Comparison of ENCODE assay signal across 10 mouse cellular contexts in the genomic region with DNA sequence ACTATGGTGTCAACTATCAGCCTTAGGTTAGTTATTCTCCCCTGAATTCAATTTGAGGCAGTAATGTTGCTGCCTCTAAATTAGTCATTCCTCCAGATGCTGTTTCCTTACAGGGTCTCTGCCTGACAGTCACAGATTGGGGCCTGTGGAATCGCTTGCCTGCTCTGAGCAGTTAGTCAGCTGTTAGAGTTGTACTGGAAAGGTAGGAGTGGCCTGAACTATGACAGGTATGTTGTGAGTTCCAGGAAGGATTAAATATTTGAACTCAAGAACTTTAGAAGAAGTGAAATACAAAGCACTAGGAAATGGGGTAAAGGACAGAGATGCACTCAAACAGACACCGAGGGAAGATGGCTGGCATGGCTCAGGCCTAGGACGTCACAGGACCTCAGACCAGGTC.
"Had no signal": no experiment of that assay in that cellular context is flagged by ENCODE, and none has a peak within 500 bp of the region (broad histone marks: within the 10 kb centered on the region; RNA-seq: fewer than 3 reads in every experiment).

No protein-coding gene starts in this region.

- H3K9me3 ChIP-seq: limb, embryonic 10.5 days; liver, embryonic 15.5 days had no signal

- H3K9ac ChIP-seq: liver, embryonic 15.5 days had no signal

- H3K36me3 ChIP-seq: limb, embryonic 10.5 days; liver, embryonic 15.5 days had no signal

- H3K27me3 ChIP-seq: liver, embryonic 15.5 days had no signal

- H3K4me2 ChIP-seq: liver, embryonic 11.5 days; liver, embryonic 15.5 days had no signal

- DNase-seq: kidney, adult 18-20 months; kidney, postnatal 10 days; lung, adult 2 months; lung, postnatal 14 days; right cerebral cortex, adult 18-20 months; right cerebral cortex, postnatal 25 days; thymus, postnatal 36 days had no signal

- H3K4me3 ChIP-seq: limb, embryonic 10.5 days; liver, embryonic 15.5 days had no signal

- H3K4me1 ChIP-seq: limb, embryonic 10.5 days; liver, embryonic 15.5 days had no signal

- H3K27ac ChIP-seq: limb, embryonic 10.5 days; liver, embryonic 15.5 days had no signal
